Mouse (Mus musculus) liver, postnatal 0 days (tissue): ENCODE measurements around the gene Henmt1. TPM values are rescaled to one million over a fixed set of nuclear protein-coding genes. Genes with fewer than 3 reads are reported as not detected.

ENCODE experiments used
- ATAC-seq: fragments of 200-750 bp; cut with Nextera tagmentation; 2 replicates; pipeline ENCODE4 v1.8.0; 2017; ENCODE audit warnings: mild to moderate bottlenecking, moderate library complexity
- DNase-seq: peaks from one replicate; pipeline ENCODE4 v3.0.0-alpha.2; 2016
- H3K27ac ChIP-seq: fragments of 300-500 bp; sonication (generic); 2 replicates; pipeline ENCODE4 v1.5.1; 2014; ENCODE audit warnings: antibody characterized with exemption, moderate library complexity, mild to moderate bottlenecking, low read depth
- H3K27me3 ChIP-seq: fragments of 300-500 bp; sonication (generic); 2 replicates; pipeline ENCODE4 v1.6.1; 2014; ENCODE audit warnings: low read length, control low read depth, mixed read lengths; ENCODE audit not compliant: insufficient read depth
- H3K36me3 ChIP-seq: fragments of 300-500 bp; sonication (generic); replicated peaks from 2 replicates; pipeline ENCODE4 v1.6.1; 2014; ENCODE audit warnings: mild to moderate bottlenecking, control low read depth, low read length, moderate library complexity, mixed read lengths; ENCODE audit not compliant: insufficient read depth
- H3K4me1 ChIP-seq: fragments of 300-500 bp; sonication (generic); 2 replicates; pipeline ENCODE4 v1.6.1; 2014; ENCODE audit warnings: antibody characterized with exemption, mild to moderate bottlenecking, control low read depth; ENCODE audit not compliant: insufficient read depth
- H3K4me2 ChIP-seq: fragments of 300-500 bp; sonication (generic); 2 replicates; pipeline ENCODE4 v1.6.1; 2014; ENCODE audit warnings: low read depth, mild to moderate bottlenecking, low read length, moderate library complexity, mixed read lengths
- H3K4me3 ChIP-seq: fragments of 300-500 bp; sonication (generic); 2 replicates; pipeline ENCODE4 v1.5.1; 2014; ENCODE audit warnings: low read depth, low read length
- H3K9ac ChIP-seq: fragments of 300-500 bp; sonication (generic); replicated peaks from 2 replicates; pipeline ENCODE4 v1.6.1; 2014; ENCODE audit warnings: mild to moderate bottlenecking, moderate library complexity
- H3K9me3 ChIP-seq: fragments of 300-500 bp; sonication (generic); 2 replicates; pipeline ENCODE4 v1.6.1; 2016; ENCODE audit warnings: mild to moderate bottlenecking, control low read depth, low read length, mixed read lengths
- CTCF ChIP-seq: sonication (generic); IDR thresholded peaks from 2 replicates; pipeline ENCODE4 v1.5.1; 2016; ENCODE audit warnings: antibody characterized with exemption, low read depth
- EP300 ChIP-seq: IDR thresholded peaks from 2 replicates; pipeline ENCODE4 v1.6.1; 2016; ENCODE audit warnings: antibody characterized with exemption, low read depth, mild to moderate bottlenecking
- WGBS: fragments of 180-500 bp; shearing (Covaris S2); extraction: QIAGEN DNeasy Blood & Tissue Kit; methylation state at CpG from one replicate; pipeline ENCODE4 v1.1.7; 2014; ENCODE audit not compliant: insufficient replicate concordance; 5-methylcytosine and 5-hydroxymethylcytosine counted together
- polyA plus RNA-seq: library from polyadenylated mRNA; unstranded; fragments of >200 nt; fragmentation: Nextera tagmentation; extraction: Ambion mirVana; gene quantifications from 2 replicates; pipeline ENCODE4 v1.2.1, GENCODE M21; 2015

Henmt1 gene
- polyA plus RNA-seq, 1 experiment from 2014 or later, result not detected

GRCm38 (mm10) chr3:108966051-108966450 is 26.4 kb downstream of the Henmt1 start:
- Histone ChIP-seq H3K9me3 (no peaks in the 10 kb centered on the region), H3K27ac (no peak overlapping the region), H3K36me3 (no peaks in the 10 kb centered on the region), H3K9ac (no peak overlapping the region), H3K4me1 (no peaks in the 10 kb centered on the region), H3K4me2 (no peak overlapping the region), H3K27me3 (no peaks in the 10 kb centered on the region), H3K4me3 (no peak overlapping the region)
- DNase-seq (no peak), ATAC-seq (no peak)
- TF ChIP-seq EP300, result no peak
- TF ChIP-seq CTCF, result no peak
- WGBS, result 76% methylated on average over 3 of the region's 3 CpGs

GRCm38 (mm10) chr3:108973980-108974660 is 34.4 kb downstream of the Henmt1 start:
- Histone ChIP-seq H3K36me3 (no peaks in the 10 kb centered on the region), H3K4me1 (no peaks in the 10 kb centered on the region), H3K4me3 (no peak overlapping the region), H3K9ac (no peak overlapping the region), H3K27me3 (no peaks in the 10 kb centered on the region), H3K9me3 (no peaks in the 10 kb centered on the region), H3K4me2 (no peak overlapping the region), H3K27ac (no peak overlapping the region)
- TF ChIP-seq CTCF (no peak), EP300 (peak; percentile 50; the same call in 1 of the 2 replicates)
- no peak for ATAC-seq
- DNase-seq, result no peak
- 62% methylated on average over 13 of the region's 13 CpGs for WGBS

GRCm38 (mm10) chr3:108974920-108975485 is 35.3 kb downstream of the Henmt1 start:
- Histone ChIP-seq H3K4me2 (no peak overlapping the region), H3K4me1 (no peaks in the 10 kb centered on the region), H3K4me3 (no peak overlapping the region), H3K9me3 (no peaks in the 10 kb centered on the region), H3K36me3 (0 out of 2 replicates have a peak, but pooled peaks cover 4% of the 10 kb centered on the region), H3K27me3 (no peaks in the 10 kb centered on the region), H3K9ac (no peak overlapping the region), H3K27ac (no peak overlapping the region)
- TF ChIP-seq EP300 (no peak), CTCF (no peak)
- WGBS, result 81% methylated on average over 15 of the region's 15 CpGs
- ATAC-seq, result no peak
- no peak for DNase-seq

- H3K27ac ChIP-seq, result no peak overlapping the region
- no peaks in the 10 kb centered on the region for H3K4me1 ChIP-seq
- 0 out of 2 replicates have a peak, but pooled peaks cover 4% of the 10 kb centered on the region for H3K36me3 ChIP-seq
- DNase-seq, result no peak
- ATAC-seq, result no peak
- 84% methylated on average over 13 of the region's 13 CpGs for WGBS
- H3K9ac ChIP-seq, result no peak overlapping the region
- no peaks in the 10 kb centered on the region for H3K9me3 ChIP-seq
- TF ChIP-seq EP300 (no peak), CTCF (peak; percentile 66)
- no peak overlapping the region for H3K4me2 ChIP-seq
- H3K27me3 ChIP-seq, result no peaks in the 10 kb centered on the region
- H3K4me3 ChIP-seq, result no peak overlapping the region
These were observed 37.8 kb downstream of the Henmt1 start for GRCm38 (mm10) chr3:108977340-108978030.

GRCm38 (mm10) chr3:108981946-108982345 is 42.3 kb downstream of the Henmt1 start:
- DNase-seq, result no peak
- TF ChIP-seq EP300 (no peak), CTCF (no peak)
- H3K4me1 ChIP-seq, result no peaks in the 10 kb centered on the region
- ATAC-seq, result no peak
- no peaks in the 10 kb centered on the region for H3K27me3 ChIP-seq
- H3K9ac ChIP-seq, result no peak overlapping the region
- H3K36me3 ChIP-seq, result 0 out of 2 replicates have a peak, but pooled peaks cover 4% of the 10 kb centered on the region
- no peaks in the 10 kb centered on the region for H3K9me3 ChIP-seq
- H3K4me2 ChIP-seq, result no peak overlapping the region
- 49% methylated on average over 6 of the region's 6 CpGs for WGBS
- H3K4me3 ChIP-seq, result no peak overlapping the region
- H3K27ac ChIP-seq, result no peak overlapping the region

- TF ChIP-seq CTCF, result no peak
- TF ChIP-seq EP300, result no peak
- Histone ChIP-seq H3K9me3 (no peaks in the 10 kb centered on the region), H3K27ac (no peak overlapping the region), H3K9ac (no peak overlapping the region), H3K4me2 (no peak overlapping the region), H3K4me3 (no peak overlapping the region), H3K36me3 (0 out of 2 replicates have a peak, but pooled peaks cover 4% of the 10 kb centered on the region), H3K27me3 (no peaks in the 10 kb centered on the region), H3K4me1 (no peaks in the 10 kb centered on the region)
- ATAC-seq (no peak), DNase-seq (no peak)
- 33% methylated on average over 5 of the region's 5 CpGs for WGBS
These were observed 44.3 kb downstream of the Henmt1 start for GRCm38 (mm10) chr3:108983989-108984388.
